Mouse (Mus musculus) kidney, embryonic 15.5 days (tissue): Measurements from ENCODE around the gene Ptprd. TPM values are rescaled to one million over a fixed set of nuclear protein-coding genes. Genes with fewer than 3 reads are reported as not detected.
A peak's percentile ranks its signal among the peaks of the same experiment; 100 is the strongest.

ENCODE experiments used
- ATAC-seq: fragments of 200-750 bp; cut with Nextera tagmentation; replicated peaks from 2 replicates; pipeline ENCODE4 v1.8.0; 2017; ENCODE audit warnings: moderate TSS enrichment; ENCODE audit not compliant: low FRiP score
- H3K27ac ChIP-seq: fragments of 300-500 bp; sonication (generic); 2 replicates; pipeline ENCODE4 v1.5.1; 2015; ENCODE audit warnings: mild to moderate bottlenecking, inconsistent platforms
- H3K27me3 ChIP-seq: fragments of 300-500 bp; sonication (generic); 2 replicates; pipeline ENCODE4 v1.6.1; 2015; ENCODE audit warnings: inconsistent platforms
- H3K36me3 ChIP-seq: fragments of 300-500 bp; sonication (generic); 2 replicates; pipeline ENCODE4 v1.6.1; 2015; ENCODE audit warnings: inconsistent platforms
- H3K4me1 ChIP-seq: fragments of 300-500 bp; sonication (generic); 2 replicates; pipeline ENCODE4 v1.6.1; 2015; ENCODE audit warnings: inconsistent platforms
- H3K4me2 ChIP-seq: fragments of 300-500 bp; sonication (generic); 2 replicates; pipeline ENCODE4 v1.6.1; 2015; ENCODE audit warnings: moderate library complexity, mild to moderate bottlenecking, inconsistent platforms
- H3K4me3 ChIP-seq: fragments of 300-500 bp; sonication (generic); replicated peaks from 2 replicates; pipeline ENCODE4 v1.5.1; 2015; ENCODE audit warnings: mild to moderate bottlenecking, inconsistent platforms
- H3K9ac ChIP-seq: fragments of 300-500 bp; sonication (generic); 2 replicates; pipeline ENCODE4 v1.6.1; 2015; ENCODE audit warnings: mild to moderate bottlenecking, inconsistent platforms
- H3K9me3 ChIP-seq: fragments of 300-500 bp; sonication (generic); replicated peaks from 2 replicates; pipeline ENCODE4 v1.6.1; 2016; ENCODE audit warnings: inconsistent platforms
- WGBS: fragments of 180-500 bp; shearing (Covaris S2); methylation state at CpG from one replicate; pipeline ENCODE4 v1.1.7; 2015; ENCODE audit warnings: mixed read lengths; 5-methylcytosine and 5-hydroxymethylcytosine counted together
- polyA plus RNA-seq: library from polyadenylated mRNA; unstranded; fragments of >200 nt; fragmentation: Nextera tagmentation; extraction: Ambion mirVana; gene quantifications from 2 replicates; pipeline ENCODE4 v1.2.1, GENCODE M21; 2015

Ptprd gene
- polyA plus RNA-seq, 1 experiment from 2014 or later, result 21.6 TPM

- H3K9ac ChIP-seq, result no peak overlapping the region
- WGBS, result 54% methylated on average over 9 of the region's 9 CpGs
- no peak overlapping the region for H3K4me2 ChIP-seq
- H3K27ac ChIP-seq, result no peak overlapping the region
- H3K4me3 ChIP-seq, result no peak overlapping the region
- no peaks in the 10 kb centered on the region for H3K27me3 ChIP-seq
- peak; percentile 71; the same call in 1 of the 2 replicates for ATAC-seq
- H3K4me1 ChIP-seq, result peaks cover 4% of the 10 kb centered on the region; the same call in 1 of the 2 replicates
- no peaks in the 10 kb centered on the region for H3K9me3 ChIP-seq
- H3K36me3 ChIP-seq, result no peaks in the 10 kb centered on the region
Observed at GRCm38 (mm10) chr4:76798010-76799007, 1413.5 kb downstream of the Ptprd start.

DNA sequence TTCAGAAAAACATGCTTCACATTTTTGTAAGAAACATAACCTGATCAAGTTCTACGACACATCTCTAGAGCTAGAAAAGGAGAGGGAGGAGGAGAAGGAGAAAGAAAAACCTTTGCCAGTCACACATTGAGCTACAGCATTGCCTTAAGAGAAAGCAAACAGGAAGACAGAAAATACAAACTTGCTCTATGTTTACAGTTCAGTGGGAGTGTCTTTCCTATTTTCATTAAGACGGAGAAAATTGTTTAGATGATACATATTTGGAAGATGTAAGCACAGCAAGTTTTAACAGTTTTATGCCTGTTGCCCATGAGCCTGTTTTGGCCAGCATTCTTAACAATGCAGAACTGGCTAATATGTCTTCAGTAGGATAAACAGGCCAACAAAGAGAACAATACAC lies 1426.4 kb downstream of the Ptprd start:
- Histone ChIP-seq H3K4me1 (no peaks in the 10 kb centered on the region), H3K9ac (no peak overlapping the region), H3K27me3 (no peaks in the 10 kb centered on the region), H3K36me3 (no peaks in the 10 kb centered on the region), H3K9me3 (no peaks in the 10 kb centered on the region), H3K4me2 (no peak overlapping the region), H3K4me3 (no peak overlapping the region), H3K27ac (no peak overlapping the region)
- ATAC-seq, result no peak
- WGBS, result 86% methylated on average over 2 of the region's 2 CpGs

- Histone ChIP-seq H3K27me3 (no peaks in the 10 kb centered on the region), H3K9me3 (no peaks in the 10 kb centered on the region), H3K9ac (no peak overlapping the region), H3K4me2 (no peak overlapping the region), H3K27ac (no peak overlapping the region), H3K4me3 (no peak overlapping the region), H3K36me3 (no peaks in the 10 kb centered on the region), H3K4me1 (no peaks in the 10 kb centered on the region)
- no peak for ATAC-seq
- 80% methylated on average over 4 of the region's 4 CpGs for WGBS
Observed at GRCm38 (mm10) chr4:76779558-76780124, 1432.1 kb downstream of the Ptprd start.

DNA sequence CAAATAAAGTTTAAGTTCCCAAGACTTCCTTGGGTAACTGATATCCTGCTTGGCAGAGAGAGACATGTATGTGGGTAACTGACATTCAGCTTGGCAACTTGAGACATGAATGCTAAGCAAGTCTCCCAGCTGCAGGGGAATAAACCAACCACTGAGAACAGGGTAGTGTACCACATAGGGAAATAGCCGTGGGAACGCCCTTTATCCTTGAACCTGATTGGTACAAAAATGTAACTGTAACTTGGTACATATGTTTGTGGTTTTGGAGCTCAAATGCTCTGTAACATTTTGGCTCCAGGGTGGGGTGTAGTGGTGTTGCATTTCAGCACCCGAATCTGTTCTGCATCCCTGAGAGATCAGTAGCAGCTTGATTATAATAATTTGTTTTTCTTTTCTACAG lies 1444.8 kb downstream of the Ptprd start:
- H3K9me3 ChIP-seq, result no peaks in the 10 kb centered on the region
- H3K4me1 ChIP-seq, result no peaks in the 10 kb centered on the region
- ATAC-seq, result no peak
- H3K36me3 ChIP-seq, result no peaks in the 10 kb centered on the region
- 76% methylated on average over 3 of the region's 3 CpGs for WGBS
- no peak overlapping the region for H3K27ac ChIP-seq
- no peak overlapping the region for H3K4me2 ChIP-seq
- no peaks in the 10 kb centered on the region for H3K27me3 ChIP-seq
- H3K4me3 ChIP-seq, result no peak overlapping the region
- no peak overlapping the region for H3K9ac ChIP-seq

GRCm38 (mm10) chr4:76766429-76766828 lies 1445.3 kb downstream of the Ptprd start:
- Histone ChIP-seq H3K4me1 (no peaks in the 10 kb centered on the region), H3K4me2 (no peak overlapping the region), H3K9ac (no peak overlapping the region), H3K27me3 (no peaks in the 10 kb centered on the region), H3K9me3 (no peaks in the 10 kb centered on the region), H3K36me3 (no peaks in the 10 kb centered on the region), H3K27ac (no peak overlapping the region), H3K4me3 (no peak overlapping the region)
- no peak for ATAC-seq
- WGBS, result 70% methylated on average over 2 of the region's 2 CpGs

GRCm38 (mm10) chr4:76750709-76751108 lies 1461.1 kb downstream of the Ptprd start:
- ATAC-seq, result no peak
- no peak overlapping the region for H3K4me2 ChIP-seq
- H3K36me3 ChIP-seq, result no peaks in the 10 kb centered on the region
- H3K27ac ChIP-seq, result no peak overlapping the region
- H3K4me3 ChIP-seq, result no peak overlapping the region
- 43% methylated on average over 2 of the region's 2 CpGs for WGBS
- H3K4me1 ChIP-seq, result no peaks in the 10 kb centered on the region
- H3K9me3 ChIP-seq, result no peaks in the 10 kb centered on the region
- H3K9ac ChIP-seq, result no peak overlapping the region
- H3K27me3 ChIP-seq, result no peaks in the 10 kb centered on the region

DNA sequence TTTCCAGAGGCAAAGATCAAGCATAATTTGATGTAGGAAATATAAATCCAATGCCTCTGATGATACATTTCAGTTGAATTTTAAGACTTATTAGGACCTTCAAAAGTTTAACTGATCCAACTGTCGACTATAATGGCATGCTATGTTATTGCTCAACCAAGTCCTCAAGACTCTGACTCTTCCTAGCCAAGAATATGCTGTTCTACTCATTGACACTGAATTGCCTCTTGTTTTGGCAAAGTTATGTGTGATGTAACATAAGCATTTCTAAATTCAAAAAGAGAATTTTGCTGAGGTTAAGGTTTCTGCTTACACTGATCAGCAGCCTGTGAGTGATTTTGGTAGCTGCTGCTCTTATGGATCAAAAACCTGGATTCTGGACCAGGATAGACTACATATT lies 1475.9 kb downstream of the Ptprd start:
- Histone ChIP-seq H3K9me3 (no peaks in the 10 kb centered on the region), H3K36me3 (no peaks in the 10 kb centered on the region), H3K27ac (no peak overlapping the region), H3K4me3 (no peak overlapping the region), H3K4me2 (no peak overlapping the region), H3K27me3 (no peaks in the 10 kb centered on the region), H3K9ac (no peak overlapping the region), H3K4me1 (no peaks in the 10 kb centered on the region)
- 74% methylated on average over 1 of the region's 1 CpGs for WGBS
- no peak for ATAC-seq

DNA sequence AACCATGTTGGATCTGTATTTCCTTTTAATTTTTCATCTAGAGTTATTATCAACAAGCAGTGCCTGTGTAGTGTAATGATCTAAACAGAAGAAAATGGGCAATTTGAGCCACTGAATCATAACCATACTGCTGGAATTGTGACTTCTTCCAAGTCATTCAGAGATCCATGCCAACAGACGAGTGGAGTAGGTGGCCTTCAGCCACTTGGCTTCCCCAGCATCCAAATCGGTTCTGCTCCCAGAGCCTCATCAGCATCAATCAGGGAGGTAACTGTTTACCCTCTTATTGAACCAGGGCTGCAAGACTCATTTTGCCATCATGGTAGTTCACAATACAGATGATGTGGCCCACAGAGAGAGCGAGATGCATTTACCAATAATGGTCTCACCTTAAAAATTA lies 1536.0 kb downstream of the Ptprd start:
- H3K36me3 ChIP-seq, result no peaks in the 10 kb centered on the region
- no peak overlapping the region for H3K4me2 ChIP-seq
- no peaks in the 10 kb centered on the region for H3K27me3 ChIP-seq
- no peak for ATAC-seq
- H3K9me3 ChIP-seq, result no peaks in the 10 kb centered on the region
- no peak overlapping the region for H3K9ac ChIP-seq
- no peaks in the 10 kb centered on the region for H3K4me1 ChIP-seq
- no peak overlapping the region for H3K27ac ChIP-seq
- 87% methylated on average over 3 of the region's 3 CpGs for WGBS
- H3K4me3 ChIP-seq, result no peak overlapping the region

DNA sequence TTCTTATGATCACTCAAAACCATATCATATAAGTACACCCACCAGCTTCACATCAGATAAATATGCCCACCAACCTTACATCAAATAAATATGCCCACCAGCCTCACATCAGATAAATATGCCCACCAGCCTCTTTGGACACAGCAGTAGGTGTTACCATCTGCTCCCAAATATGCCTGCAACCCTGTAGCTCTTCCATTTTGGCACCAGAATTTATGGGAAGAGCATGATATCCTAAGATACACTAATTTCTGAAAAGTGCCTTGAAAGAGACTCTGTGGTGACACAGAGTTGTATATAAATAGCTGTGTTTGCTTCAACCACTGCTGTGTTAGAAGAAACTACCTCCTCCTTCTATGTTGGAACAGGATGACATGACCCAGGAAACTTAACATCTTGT lies 1538.5 kb downstream of the Ptprd start:
- Histone ChIP-seq H3K27ac (no peak overlapping the region), H3K9ac (no peak overlapping the region), H3K4me2 (no peak overlapping the region), H3K27me3 (no peaks in the 10 kb centered on the region), H3K4me3 (no peak overlapping the region), H3K9me3 (no peaks in the 10 kb centered on the region), H3K36me3 (no peaks in the 10 kb centered on the region), H3K4me1 (no peaks in the 10 kb centered on the region)
- ATAC-seq, result no peak

- H3K9me3 ChIP-seq, result no peaks in the 10 kb centered on the region
- no peaks in the 10 kb centered on the region for H3K36me3 ChIP-seq
- no peak overlapping the region for H3K4me2 ChIP-seq
- ATAC-seq, result no peak
- no peak overlapping the region for H3K27ac ChIP-seq
- no peak overlapping the region for H3K9ac ChIP-seq
- no peaks in the 10 kb centered on the region for H3K4me1 ChIP-seq
- no peaks in the 10 kb centered on the region for H3K27me3 ChIP-seq
- H3K4me3 ChIP-seq, result no peak overlapping the region
Observed at GRCm38 (mm10) chr4:76672653-76673052, 1539.1 kb downstream of the Ptprd start.

DNA sequence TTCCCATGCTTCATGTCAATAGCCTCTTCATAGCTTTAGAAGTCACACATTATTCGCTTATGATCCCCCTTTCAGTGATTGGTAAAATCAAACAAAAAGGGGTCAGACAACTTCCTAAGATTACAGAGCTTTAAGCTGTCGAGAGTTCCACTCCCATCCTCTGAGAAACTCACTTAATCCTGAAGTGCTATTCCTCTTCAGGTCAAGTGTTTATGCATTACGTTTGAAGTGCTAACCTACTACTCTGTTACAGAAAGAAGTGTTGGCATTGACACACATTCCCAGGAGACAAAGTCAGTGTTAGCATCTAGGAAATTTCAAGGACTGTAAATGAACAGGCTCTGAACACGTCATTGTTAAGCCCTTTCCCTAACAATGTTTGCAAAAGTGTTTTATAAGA lies 1550.0 kb downstream of the Ptprd start:
- Histone ChIP-seq H3K4me1 (no peaks in the 10 kb centered on the region), H3K9ac (no peak overlapping the region), H3K4me3 (no peak overlapping the region), H3K4me2 (no peak overlapping the region), H3K9me3 (no peaks in the 10 kb centered on the region), H3K27ac (no peak overlapping the region), H3K27me3 (no peaks in the 10 kb centered on the region), H3K36me3 (no peaks in the 10 kb centered on the region)
- WGBS, result 74% methylated on average over 4 of the region's 4 CpGs
- ATAC-seq, result no peak

- no peak overlapping the region for H3K27ac ChIP-seq
- H3K4me2 ChIP-seq, result no peak overlapping the region
- ATAC-seq, result 0 out of 2 replicates have a peak, but pooled peaks have one; percentile 40
- no peak overlapping the region for H3K9ac ChIP-seq
- no peaks in the 10 kb centered on the region for H3K27me3 ChIP-seq
- 63% methylated on average over 2 of the region's 2 CpGs for WGBS
- H3K9me3 ChIP-seq, result no peaks in the 10 kb centered on the region
- H3K4me1 ChIP-seq, result no peaks in the 10 kb centered on the region
- no peak overlapping the region for H3K4me3 ChIP-seq
- no peaks in the 10 kb centered on the region for H3K36me3 ChIP-seq
Observed at GRCm38 (mm10) chr4:76660146-76660545, 1551.6 kb downstream of the Ptprd start.
